ENCODE assay signal across 8 mouse cellular contexts in the genomic region with DNA sequence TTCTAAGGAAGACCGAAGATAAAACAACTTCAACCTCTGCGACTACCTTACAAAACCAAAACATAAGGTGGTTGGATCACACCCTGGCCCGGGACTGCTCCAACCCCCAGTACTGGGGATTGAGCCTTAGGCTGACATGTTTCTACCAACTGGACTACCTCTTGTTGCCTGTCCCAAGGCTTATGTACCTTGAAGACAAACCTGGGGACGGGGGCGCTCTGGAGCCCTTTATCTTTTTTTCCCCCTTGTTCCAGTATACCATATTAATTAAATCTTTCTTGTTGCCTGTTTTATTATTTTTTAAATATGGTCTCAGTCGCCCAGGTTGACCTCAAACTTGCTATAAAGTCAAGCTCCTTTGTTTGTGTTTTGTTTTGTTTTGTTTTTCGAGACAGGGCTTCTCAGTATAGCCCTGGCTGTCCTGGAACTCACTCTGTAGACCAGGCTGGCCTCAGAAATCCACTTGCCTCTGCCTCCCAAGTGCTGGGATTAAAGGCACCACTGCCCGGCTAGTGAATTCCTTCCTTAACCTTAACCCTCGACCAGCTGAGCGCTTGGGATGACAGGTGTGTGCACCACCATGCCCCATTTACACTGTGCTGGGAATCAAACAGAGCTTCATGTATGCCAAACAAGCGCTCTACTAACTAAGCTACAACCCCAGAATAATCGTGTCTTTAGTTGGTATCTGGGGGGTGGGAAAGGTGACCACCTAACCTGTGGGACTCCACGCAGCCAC. TPM values are rescaled to one million over a fixed set of nuclear protein-coding genes. Genes with fewer than 3 reads are reported as not detected.
DNase-seq lines count a peak whose midpoint lies in the region; ATAC-seq and TF ChIP-seq lines count a peak whose summit lies in the region.

No protein-coding gene starts in this region.

- peak overlapping the region; percentile 84 for H3K9ac ChIP-seq in lung, embryonic 15.5 days
- peak overlapping the region; percentile 97 for H3K9ac ChIP-seq in limb, embryonic 12.5 days (replicated peaks)

- H3K9me3 ChIP-seq in lung, embryonic 15.5 days = no peaks in the 10 kb centered on the region
- H3K9me3 ChIP-seq in limb, embryonic 12.5 days = no peaks in the 10 kb centered on the region

- no peak; the same call in 1 of the 2 replicates for TF ChIP-seq POLR2A in embryonic fibroblast, embryonic 13.5 days (IDR thresholded peaks at IDR 0.05; ENCODE audit: low read depth, low read length)
- TF ChIP-seq POLR2A in olfactory bulb, adult 2 months (IDR thresholded peaks at IDR 0.05; ENCODE audit: insufficient read depth, low read depth, low read length) = no peak

- no peak for TF ChIP-seq CTCF in embryonic fibroblast, embryonic 13.5 days (IDR thresholded peaks at IDR 0.05; ENCODE audit: borderline replicate concordance, insufficient read depth, low read length)
- TF ChIP-seq CTCF in olfactory bulb, adult 2 months (IDR thresholded peaks at IDR 0.05; ENCODE audit: insufficient read depth, low read depth, low read length) = no peak

- peak; percentile 23; the same call in 1 of the 2 replicates for ATAC-seq in lung, embryonic 15.5 days (ENCODE audit: borderline replicate concordance, extremely low read depth, low FRiP score, low TSS enrichment)
- peak; percentile 56 for ATAC-seq in limb, embryonic 12.5 days (ENCODE audit: insufficient number of reproducible peaks, insufficient read depth, low FRiP score, low TSS enrichment, low read depth)

- peaks cover 20% of the 10 kb centered on the region for H3K4me1 ChIP-seq in lung, embryonic 15.5 days
- peaks cover 7% of the 10 kb centered on the region for H3K4me1 ChIP-seq in embryonic fibroblast, embryonic 13.5 days (ENCODE audit: control insufficient read depth, insufficient read depth, low read length)
- peaks cover 24% of the 10 kb centered on the region for H3K4me1 ChIP-seq in limb, embryonic 12.5 days (replicated peaks)
- H3K4me1 ChIP-seq in olfactory bulb, adult 2 months (ENCODE audit: control insufficient read depth, insufficient read depth, low read length) = peaks cover 34% of the 10 kb centered on the region

- 26% methylated on average over 13 of the region's 13 CpGs for WGBS in lung, embryonic 15.5 days
- 29% methylated on average over 13 of the region's 13 CpGs for WGBS in limb, embryonic 12.5 days
- WGBS in olfactory bulb, adult 2 months = 24% methylated on average over 13 of the region's 13 CpGs

- H3K27ac ChIP-seq in lung, embryonic 15.5 days = 0 out of 2 replicates have a peak overlapping the region, but pooled peaks have one; percentile 7
- no peak overlapping the region for H3K27ac ChIP-seq in embryonic fibroblast, embryonic 13.5 days (ENCODE audit: insufficient read depth, low read length)
- peak overlapping the region; percentile 72 for H3K27ac ChIP-seq in limb, embryonic 12.5 days
- 0 out of 2 replicates have a peak overlapping the region, but pooled peaks have one; percentile 47 for H3K27ac ChIP-seq in olfactory bulb, adult 2 months (ENCODE audit: insufficient read depth, low read depth, low read length)

- DNase-seq in lung, postnatal 25 days (ENCODE audit: low spot score) = no peak
- no peak for DNase-seq in ovary, postnatal 36 days (ENCODE audit: low spot score)
- no peak for DNase-seq in thymus, postnatal 4 days
- DNase-seq in layer of hippocampus, postnatal 36 days = no peak

- H3K36me3 ChIP-seq in lung, embryonic 15.5 days = peaks cover 29% of the 10 kb centered on the region
- H3K36me3 ChIP-seq in limb, embryonic 12.5 days = peaks cover 40% of the 10 kb centered on the region

- H3K4me3 ChIP-seq in lung, embryonic 15.5 days = peak overlapping the region; percentile 81
- H3K4me3 ChIP-seq in embryonic fibroblast, embryonic 13.5 days (ENCODE audit: insufficient read depth, low read length) = peak overlapping the region; percentile 98
- peak overlapping the region; percentile 100 for H3K4me3 ChIP-seq in limb, embryonic 12.5 days (replicated peaks)
- H3K4me3 ChIP-seq in olfactory bulb, adult 2 months (ENCODE audit: insufficient read depth, low read depth, low read length) = peak overlapping the region; percentile 77

- H3K27me3 ChIP-seq in lung, embryonic 15.5 days = no peaks in the 10 kb centered on the region
- no peaks in the 10 kb centered on the region for H3K27me3 ChIP-seq in limb, embryonic 12.5 days

- H3K4me2 ChIP-seq in lung, embryonic 15.5 days = peak overlapping the region; percentile 79
- peak overlapping the region; percentile 99 for H3K4me2 ChIP-seq in limb, embryonic 12.5 days

RNA-seq across cellular contexts. Expression of a gene that starts 0.5 kb away (rescaled TPM):
- 18.0 and 19.5 TPM in 2 replicates for polyA plus RNA-seq in lung, embryonic 15.5 days (2015; fragmentation: Nextera tagmentation; extraction: Ambion mirVana)
- 40.4 and 41.8 TPM in 2 replicates for polyA plus RNA-seq in embryonic fibroblast, embryonic 13.5 days (2011; ENCODE audit: insufficient read length, low read depth, missing spikeins)
- polyA plus RNA-seq in limb, embryonic 12.5 days (2016; fragmentation: Nextera tagmentation; extraction: Ambion mirVana) = 34.4 and 37.8 TPM in 2 replicates
- not detected in 2 replicates for polyA plus RNA-seq in olfactory bulb, adult 2 months (2012; ENCODE audit: insufficient read depth, insufficient read length, low replicate concordance, missing spikeins)
- total RNA-seq in layer of hippocampus, postnatal 36 days (2021) = 10 to 100 TPM; 64.5 to 70.7 TPM

RNA-seq across cellular contexts. Expression of a gene that starts 15.0 kb away (rescaled TPM):
- 28.9 and 39.3 TPM in 2 replicates for polyA plus RNA-seq in lung, embryonic 15.5 days (2015; fragmentation: Nextera tagmentation; extraction: Ambion mirVana)
- 26.4 and 28.7 TPM in 2 replicates for polyA plus RNA-seq in embryonic fibroblast, embryonic 13.5 days (2011; ENCODE audit: insufficient read length, low read depth, missing spikeins)
- 6.3 and 8.1 TPM in 2 replicates for polyA plus RNA-seq in limb, embryonic 12.5 days (2016; fragmentation: Nextera tagmentation; extraction: Ambion mirVana)
- polyA plus RNA-seq in olfactory bulb, adult 2 months (2012; ENCODE audit: insufficient read depth, insufficient read length, low replicate concordance, missing spikeins) = not detected in 2 replicates
- 1 to 10 TPM; 6.6 to 7.6 TPM for total RNA-seq in layer of hippocampus, postnatal 36 days (2021)

RNA-seq across cellular contexts. Expression of a gene that starts 31.4 kb away (rescaled TPM):
- polyA plus RNA-seq in lung, embryonic 15.5 days (2015; fragmentation: Nextera tagmentation; extraction: Ambion mirVana) = not detected in 2 replicates
- not detected in 2 replicates for polyA plus RNA-seq in embryonic fibroblast, embryonic 13.5 days (2011; ENCODE audit: insufficient read length, low read depth, missing spikeins)
- not detected in 2 replicates for polyA plus RNA-seq in limb, embryonic 12.5 days (2016; fragmentation: Nextera tagmentation; extraction: Ambion mirVana)
- not detected in 2 replicates for polyA plus RNA-seq in olfactory bulb, adult 2 months (2012; ENCODE audit: insufficient read depth, insufficient read length, low replicate concordance, missing spikeins)
- 1 to 10 TPM; 1.1 to 1.3 TPM for total RNA-seq in layer of hippocampus, postnatal 36 days (2021)

RNA-seq across cellular contexts. Expression of a gene that starts 36.1 kb away (rescaled TPM):
- polyA plus RNA-seq in lung, embryonic 15.5 days (2015; fragmentation: Nextera tagmentation; extraction: Ambion mirVana) = 16.8 and 18.0 TPM in 2 replicates
- 11.4 and 16.0 TPM in 2 replicates for polyA plus RNA-seq in embryonic fibroblast, embryonic 13.5 days (2011; ENCODE audit: insufficient read length, low read depth, missing spikeins)
- 20.4 and 21.0 TPM in 2 replicates for polyA plus RNA-seq in limb, embryonic 12.5 days (2016; fragmentation: Nextera tagmentation; extraction: Ambion mirVana)
- not detected in 2 replicates for polyA plus RNA-seq in olfactory bulb, adult 2 months (2012; ENCODE audit: insufficient read depth, insufficient read length, low replicate concordance, missing spikeins)
- total RNA-seq in layer of hippocampus, postnatal 36 days (2021) = 10 to 100 TPM; 32.1 to 38.4 TPM

RNA-seq across cellular contexts. Expression of a gene that starts 36.1 kb away (rescaled TPM):
- 12.2 and 12.4 TPM in 2 replicates for polyA plus RNA-seq in lung, embryonic 15.5 days (2015; fragmentation: Nextera tagmentation; extraction: Ambion mirVana)
- polyA plus RNA-seq in embryonic fibroblast, embryonic 13.5 days (2011; ENCODE audit: insufficient read length, low read depth, missing spikeins) = 6.1 and 7.7 TPM in 2 replicates
- polyA plus RNA-seq in limb, embryonic 12.5 days (2016; fragmentation: Nextera tagmentation; extraction: Ambion mirVana) = 14.9 and 15.9 TPM in 2 replicates
- not detected in 2 replicates for polyA plus RNA-seq in olfactory bulb, adult 2 months (2012; ENCODE audit: insufficient read depth, insufficient read length, low replicate concordance, missing spikeins)
- total RNA-seq in layer of hippocampus, postnatal 36 days (2021) = 10 to 100 TPM; 12.2 to 16.0 TPM

Comparison
In these comparisons a context has a peak if more than half of its experiments do, and no peak if none do; other contexts are left out.
1. RNA of a gene that starts 0.5 kb away (polyA plus RNA-seq): 40.4 to 41.8 TPM in embryonic fibroblast, embryonic 13.5 days, 34.4 to 37.8 TPM in limb, embryonic 12.5 days and 18.0 to 19.5 TPM in lung, embryonic 15.5 days; not detected in olfactory bulb, adult 2 months; every median in the first group is over 10 times any median in the second.
2. Peak in every context shown above with its lines, with median percentiles within 50 percentile points of each other: H3K4me3 ChIP-seq.